Mouse (Mus musculus): Measurements from ENCODE around the gene Pold4. TPM values are rescaled to one million over a fixed set of nuclear protein-coding genes. Genes with fewer than 3 reads are reported as not detected.

Pold4 gene
- polyA plus RNA-seq, 1 experiment from 2014 or later, result 27.7 TPM

- Histone ChIP-seq H3K36me3 (peaks cover 26% of the 10 kb centered on the region), H3K27me3 (no peaks in the 10 kb centered on the region), H3K9me3 (no peaks in the 10 kb centered on the region), H3K9ac (no peak overlapping the region), H3K27ac (no peak overlapping the region), H3K4me3 (no peak overlapping the region), H3K4me2 (no peak overlapping the region), H3K4me1 (peaks cover 18% of the 10 kb centered on the region)
- no peak for ATAC-seq (ENCODE audit: insufficient number of reproducible peaks, low FRiP score, low TSS enrichment, low read depth)
- WGBS, result 58% methylated on average over 14 of the region's 14 CpGs
Observed at GRCm38 (mm10) chr19:4263702-4264101, 32.0 kb downstream of the Pold4 start.

GRCm38 (mm10) chr19:4264171-4264780, 32.6 kb downstream of the Pold4 start:
- Histone ChIP-seq H3K27ac (no peak overlapping the region), H3K9me3 (no peaks in the 10 kb centered on the region), H3K27me3 (no peaks in the 10 kb centered on the region), H3K4me3 (no peak overlapping the region), H3K4me1 (peaks cover 23% of the 10 kb centered on the region), H3K9ac (no peak overlapping the region), H3K36me3 (peaks cover 26% of the 10 kb centered on the region), H3K4me2 (no peak overlapping the region)
- 93% methylated on average over 6 of the region's 6 CpGs for WGBS
- ATAC-seq (ENCODE audit: insufficient number of reproducible peaks, low FRiP score, low TSS enrichment, low read depth), result no peak

- Histone ChIP-seq H3K4me2 (no peak overlapping the region), H3K4me3 (no peak overlapping the region), H3K9ac (no peak overlapping the region), H3K27me3 (no peaks in the 10 kb centered on the region), H3K27ac (no peak overlapping the region), H3K4me1 (peaks cover 25% of the 10 kb centered on the region), H3K36me3 (peaks cover 32% of the 10 kb centered on the region), H3K9me3 (no peaks in the 10 kb centered on the region)
- ATAC-seq (ENCODE audit: insufficient number of reproducible peaks, low FRiP score, low TSS enrichment, low read depth), result no peak
- 68% methylated on average over 4 of the region's 4 CpGs for WGBS
Observed at GRCm38 (mm10) chr19:4265956-4266355, 34.3 kb downstream of the Pold4 start.

- Histone ChIP-seq H3K9ac (peak within 1 kb of the TSS; percentile 56), H3K27me3 (no peaks in the 10 kb centered on the region), H3K4me1 (peaks cover 20% of the 10 kb centered on the region), H3K36me3 (peaks cover 34% of the 10 kb centered on the region), H3K9me3 (no peaks in the 10 kb centered on the region), H3K4me3 (peak within 1 kb of the TSS; percentile 57), H3K4me2 (peak within 1 kb of the TSS; percentile 75), H3K27ac (peak within 1 kb of the TSS; percentile 71)
- WGBS, result 4% methylated on average over 46 of the region's 46 CpGs
- ATAC-seq (ENCODE audit: insufficient number of reproducible peaks, low FRiP score, low TSS enrichment, low read depth), result peak; percentile 66; the same call in 1 of the 2 replicates
Observed at GRCm38 (mm10) chr19:4268566-4269361, 37.1 kb downstream of the Pold4 start, which contains the start of gene Ssh3. Gene Ssh3, minus strand, starts transcription at chr19:4269180.

- H3K4me1 ChIP-seq, result peaks cover 18% of the 10 kb centered on the region
Observed at GRCm38 (mm10) chr19:4270187-4270586, 38.5 kb downstream of the Pold4 start.

GRCm38 (mm10) chr19:4270972-4271371, 39.3 kb downstream of the Pold4 start:
- WGBS, result 94% methylated on average over 11 of the region's 11 CpGs
- H3K4me2 ChIP-seq, result no peak overlapping the region
- H3K9ac ChIP-seq, result no peak overlapping the region
- no peaks in the 10 kb centered on the region for H3K27me3 ChIP-seq
- H3K4me3 ChIP-seq, result no peak overlapping the region
- no peak overlapping the region for H3K27ac ChIP-seq
- peaks cover 18% of the 10 kb centered on the region for H3K4me1 ChIP-seq
- H3K36me3 ChIP-seq, result peaks cover 20% of the 10 kb centered on the region
- ATAC-seq (ENCODE audit: insufficient number of reproducible peaks, low FRiP score, low TSS enrichment, low read depth), result no peak
- no peaks in the 10 kb centered on the region for H3K9me3 ChIP-seq

More at GRCm38 (mm10) chr19:4270187-4270586, 38.5 kb downstream of the Pold4 start:
- H3K36me3 ChIP-seq, result peaks cover 24% of the 10 kb centered on the region
- ATAC-seq (ENCODE audit: insufficient number of reproducible peaks, low FRiP score, low TSS enrichment, low read depth), result no peak
- H3K9me3 ChIP-seq, result no peaks in the 10 kb centered on the region
- no peak overlapping the region for H3K9ac ChIP-seq
- no peak overlapping the region for H3K4me3 ChIP-seq
- no peaks in the 10 kb centered on the region for H3K27me3 ChIP-seq
- H3K4me2 ChIP-seq, result no peak overlapping the region
- 78% methylated on average over 6 of the region's 6 CpGs for WGBS
- H3K27ac ChIP-seq, result no peak overlapping the region

- Histone ChIP-seq H3K27me3 (no peaks in the 10 kb centered on the region), H3K4me3 (no peak overlapping the region), H3K9me3 (no peaks in the 10 kb centered on the region), H3K27ac (no peak overlapping the region), H3K4me2 (no peak overlapping the region), H3K4me1 (peaks cover 16% of the 10 kb centered on the region), H3K36me3 (peaks cover 18% of the 10 kb centered on the region; the same call in 1 of the 2 replicates), H3K9ac (no peak overlapping the region)
- no peak for ATAC-seq (ENCODE audit: insufficient number of reproducible peaks, low FRiP score, low TSS enrichment, low read depth)
- 94% methylated on average over 1 of the region's 1 CpGs for WGBS
Observed at GRCm38 (mm10) chr19:4279487-4279886, 47.8 kb downstream of the Pold4 start.

- Histone ChIP-seq H3K4me3 (no peak overlapping the region), H3K4me2 (no peak overlapping the region), H3K9me3 (no peaks in the 10 kb centered on the region), H3K4me1 (peaks cover 16% of the 10 kb centered on the region), H3K27ac (no peak overlapping the region), H3K27me3 (no peaks in the 10 kb centered on the region), H3K9ac (no peak overlapping the region), H3K36me3 (peaks cover 19% of the 10 kb centered on the region)
- WGBS, result 95% methylated on average over 9 of the region's 9 CpGs
- no peak for ATAC-seq (ENCODE audit: insufficient number of reproducible peaks, low FRiP score, low TSS enrichment, low read depth)
Observed at GRCm38 (mm10) chr19:4280425-4280824, 48.7 kb downstream of the Pold4 start.

- under 1% methylated on average over 45 of the region's 50 CpGs for WGBS
- Histone ChIP-seq H3K9me3 (no peaks in the 10 kb centered on the region), H3K4me1 (peaks cover 16% of the 10 kb centered on the region), H3K27me3 (no peaks in the 10 kb centered on the region), H3K27ac (peak within 1 kb of the TSS; percentile 57), H3K4me2 (peak within 1 kb of the TSS; percentile 83), H3K36me3 (peaks cover 43% of the 10 kb centered on the region), H3K4me3 (peak within 1 kb of the TSS; percentile 63), H3K9ac (peak within 1 kb of the TSS; percentile 51)
- peak; percentile 92 for ATAC-seq (ENCODE audit: insufficient number of reproducible peaks, low FRiP score, low TSS enrichment, low read depth)
Observed at GRCm38 (mm10) chr19:4282898-4283553, 51.3 kb downstream of the Pold4 start, which contains the start of gene Ankrd13d. Gene Ankrd13d, minus strand, starts transcription at chr19:4283137.
